Mouse (Mus musculus) lung, postnatal 0 days (tissue): ENCODE measurements around the gene Gjd2. TPM values are rescaled to one million over a fixed set of nuclear protein-coding genes. Genes with fewer than 3 reads are reported as not detected.

Experiments
- ATAC-seq: fragments of 200-750 bp; cut with Nextera tagmentation; 2 replicates; pipeline ENCODE4 v1.8.0; 2017; ENCODE audit warnings: moderate library complexity
- DNase-seq: peaks from one replicate; pipeline ENCODE4 v3.0.0-alpha.2; 2016; ENCODE audit warnings: low spot score
- H3K27ac ChIP-seq: fragments of 300-500 bp; sonication (generic); 2 replicates; pipeline ENCODE4 v1.5.1; 2014; ENCODE audit warnings: antibody characterized with exemption, mild to moderate bottlenecking, low read length, mixed read lengths
- H3K27me3 ChIP-seq: fragments of 300-500 bp; sonication (generic); replicated peaks from 2 replicates; pipeline ENCODE4 v1.6.1; 2014; ENCODE audit warnings: low read length, mixed read lengths; ENCODE audit not compliant: insufficient read depth
- H3K36me3 ChIP-seq: fragments of 300-500 bp; sonication (generic); 2 replicates; pipeline ENCODE4 v1.6.1; 2014; ENCODE audit warnings: low read length, mixed read lengths; ENCODE audit not compliant: insufficient read depth
- H3K4me1 ChIP-seq: fragments of 300-500 bp; sonication (generic); 2 replicates; pipeline ENCODE4 v1.6.1; 2014; ENCODE audit warnings: antibody characterized with exemption, low read depth, low read length, mixed read lengths; ENCODE audit not compliant: insufficient read depth
- H3K4me2 ChIP-seq: fragments of 300-500 bp; sonication (generic); replicated peaks from 2 replicates; pipeline ENCODE4 v1.6.1; 2014; ENCODE audit warnings: low read depth, mild to moderate bottlenecking, low read length, moderate library complexity, mixed read lengths
- H3K4me3 ChIP-seq: fragments of 300-500 bp; sonication (generic); 2 replicates; pipeline ENCODE4 v1.5.1; 2014; ENCODE audit warnings: low read depth, low read length
- H3K9ac ChIP-seq: fragments of 300-500 bp; sonication (generic); replicated peaks from 2 replicates; pipeline ENCODE4 v1.6.1; 2014; ENCODE audit warnings: low read depth, mild to moderate bottlenecking
- H3K9me3 ChIP-seq: fragments of 300-500 bp; sonication (generic); 2 replicates; pipeline ENCODE4 v1.6.1; 2016; ENCODE audit warnings: low read length, mixed read lengths
- CTCF ChIP-seq: IDR thresholded peaks from 2 replicates; pipeline ENCODE4 v1.5.1; 2016; ENCODE audit warnings: antibody characterized with exemption, mild to moderate bottlenecking
- EP300 ChIP-seq: IDR thresholded peaks from 2 replicates; pipeline ENCODE4 v1.6.1; 2016; ENCODE audit warnings: antibody characterized with exemption, mild to moderate bottlenecking, control low read depth
- WGBS: fragments of 180-500 bp; shearing (Covaris S2); extraction: QIAGEN DNeasy Blood & Tissue Kit; methylation state at CpG from one replicate; pipeline ENCODE4 v1.1.7; 2014; 5-methylcytosine and 5-hydroxymethylcytosine counted together
- polyA plus RNA-seq: library from polyadenylated mRNA; unstranded; fragments of >200 nt; fragmentation: Nextera tagmentation; extraction: Ambion mirVana; gene quantifications from 2 replicates; pipeline ENCODE4 v1.2.1, GENCODE M21; 2015

Gjd2 gene
- not detected in 2 replicates for polyA plus RNA-seq

GRCm38 (mm10) chr2:114013295-114013771, at the start of gene Gjd2:
Gjd2 (minus strand) TSS chr2:114013619.
- H3K27ac ChIP-seq = no peak within 1 kb of the TSS
- ATAC-seq = peak; percentile 28; the same call in 1 of the 2 replicates
- H3K4me3 ChIP-seq = peak within 1 kb of the TSS; percentile 10; the same call in 1 of the 2 replicates
- WGBS = under 1% methylated on average over 36 of the region's 60 CpGs
- H3K9me3 ChIP-seq = no peaks in the 10 kb centered on the region
- H3K9ac ChIP-seq = no peak within 1 kb of the TSS
- TF ChIP-seq EP300 = no peak
- no peak for TF ChIP-seq CTCF
- DNase-seq = peak; percentile 12
- H3K36me3 ChIP-seq = no peaks in the 10 kb centered on the region
- no peaks in the 10 kb centered on the region for H3K4me1 ChIP-seq
- peak within 1 kb of the TSS; percentile 41 for H3K4me2 ChIP-seq
- peaks cover 29% of the 10 kb centered on the region for H3K27me3 ChIP-seq

GRCm38 (mm10) chr2:114060071-114060591, 46.7 kb upstream of the Gjd2 start:
- no peak overlapping the region for H3K4me2 ChIP-seq
- ATAC-seq (no peak), DNase-seq (no peak)
- H3K4me3 ChIP-seq = no peak overlapping the region
- H3K27ac ChIP-seq = no peak overlapping the region
- no peaks in the 10 kb centered on the region for H3K27me3 ChIP-seq
- H3K9ac ChIP-seq = no peak overlapping the region
- H3K9me3 ChIP-seq = no peaks in the 10 kb centered on the region
- H3K4me1 ChIP-seq = no peaks in the 10 kb centered on the region
- 49% methylated on average over 6 of the region's 6 CpGs for WGBS
- TF ChIP-seq CTCF (no peak), EP300 (no peak)
- no peaks in the 10 kb centered on the region for H3K36me3 ChIP-seq

GRCm38 (mm10) chr2:114059608-114060007, 46.2 kb upstream of the Gjd2 start:
- Histone ChIP-seq H3K9me3 (no peaks in the 10 kb centered on the region), H3K36me3 (no peaks in the 10 kb centered on the region), H3K9ac (no peak overlapping the region), H3K27ac (no peak overlapping the region), H3K4me2 (no peak overlapping the region), H3K4me1 (no peaks in the 10 kb centered on the region), H3K27me3 (no peaks in the 10 kb centered on the region), H3K4me3 (no peak overlapping the region)
- ATAC-seq = no peak
- TF ChIP-seq CTCF (no peak), EP300 (no peak)
- WGBS = 66% methylated on average over 1 of the region's 1 CpGs
- DNase-seq = no peak

GRCm38 (mm10) chr2:114058226-114058796, 44.9 kb upstream of the Gjd2 start:
- no peak overlapping the region for H3K4me2 ChIP-seq
- no peaks in the 10 kb centered on the region for H3K9me3 ChIP-seq
- no peak overlapping the region for H3K4me3 ChIP-seq
- no peak for TF ChIP-seq CTCF
- TF ChIP-seq EP300 = no peak
- H3K27ac ChIP-seq = no peak overlapping the region
- WGBS = 72% methylated on average over 10 of the region's 10 CpGs
- ATAC-seq = no peak
- H3K36me3 ChIP-seq = no peaks in the 10 kb centered on the region
- no peak overlapping the region for H3K9ac ChIP-seq
- DNase-seq = no peak
- no peaks in the 10 kb centered on the region for H3K4me1 ChIP-seq
- H3K27me3 ChIP-seq = no peaks in the 10 kb centered on the region

GRCm38 (mm10) chr2:114057303-114057853, 44.0 kb upstream of the Gjd2 start:
- Histone ChIP-seq H3K27me3 (no peaks in the 10 kb centered on the region), H3K27ac (no peak overlapping the region), H3K9ac (no peak overlapping the region), H3K4me1 (no peaks in the 10 kb centered on the region), H3K4me2 (no peak overlapping the region), H3K36me3 (no peaks in the 10 kb centered on the region), H3K9me3 (no peaks in the 10 kb centered on the region), H3K4me3 (no peak overlapping the region)
- ATAC-seq (peak; percentile 47; the same call in 1 of the 2 replicates), DNase-seq (no peak)
- TF ChIP-seq CTCF (no peak), EP300 (no peak)
- 11% methylated on average over 10 of the region's 10 CpGs for WGBS

GRCm38 (mm10) chr2:114054129-114054528, 40.7 kb upstream of the Gjd2 start:
- H3K9me3 ChIP-seq = no peaks in the 10 kb centered on the region
- DNase-seq (no peak), ATAC-seq (no peak)
- no peak overlapping the region for H3K27ac ChIP-seq
- no peak overlapping the region for H3K4me3 ChIP-seq
- H3K36me3 ChIP-seq = no peaks in the 10 kb centered on the region
- no peaks in the 10 kb centered on the region for H3K4me1 ChIP-seq
- H3K9ac ChIP-seq = no peak overlapping the region
- no peak for TF ChIP-seq EP300
- TF ChIP-seq CTCF = no peak
- H3K4me2 ChIP-seq = no peak overlapping the region
- no peaks in the 10 kb centered on the region for H3K27me3 ChIP-seq
- whole genome bisulfite sequencing = 63% methylated on average over 4 of the region's 4 CpGs
